Mouse (Mus musculus): Measurements from ENCODE around the gene Mbd3. TPM values are rescaled to one million over a fixed set of nuclear protein-coding genes. Genes with fewer than 3 reads are reported as not detected.
A peak's percentile ranks its signal among the peaks of the same experiment; 100 is the strongest.

The Mbd3 gene
- total and polyA plus RNA-seq, 3 experiments = 48.7 to 131 (median 67.0) TPM

GRCm38 (mm10) chr10:80432387-80432785 lies 33.0 kb upstream of the Mbd3 start (continued):
- TF ChIP-seq SMC3 (IDR thresholded peaks at IDR 0.05; ENCODE audit: low read depth, low read length) (no peak), CHD2 (IDR thresholded peaks at IDR 0.05; ENCODE audit: low read length) (no peak), HCFC1 (IDR thresholded peaks at IDR 0.05; ENCODE audit: low read depth, low read length) (no peak), EP300 (IDR thresholded peaks at IDR 0.05; ENCODE audit: low read length) (no peak)

DNA sequence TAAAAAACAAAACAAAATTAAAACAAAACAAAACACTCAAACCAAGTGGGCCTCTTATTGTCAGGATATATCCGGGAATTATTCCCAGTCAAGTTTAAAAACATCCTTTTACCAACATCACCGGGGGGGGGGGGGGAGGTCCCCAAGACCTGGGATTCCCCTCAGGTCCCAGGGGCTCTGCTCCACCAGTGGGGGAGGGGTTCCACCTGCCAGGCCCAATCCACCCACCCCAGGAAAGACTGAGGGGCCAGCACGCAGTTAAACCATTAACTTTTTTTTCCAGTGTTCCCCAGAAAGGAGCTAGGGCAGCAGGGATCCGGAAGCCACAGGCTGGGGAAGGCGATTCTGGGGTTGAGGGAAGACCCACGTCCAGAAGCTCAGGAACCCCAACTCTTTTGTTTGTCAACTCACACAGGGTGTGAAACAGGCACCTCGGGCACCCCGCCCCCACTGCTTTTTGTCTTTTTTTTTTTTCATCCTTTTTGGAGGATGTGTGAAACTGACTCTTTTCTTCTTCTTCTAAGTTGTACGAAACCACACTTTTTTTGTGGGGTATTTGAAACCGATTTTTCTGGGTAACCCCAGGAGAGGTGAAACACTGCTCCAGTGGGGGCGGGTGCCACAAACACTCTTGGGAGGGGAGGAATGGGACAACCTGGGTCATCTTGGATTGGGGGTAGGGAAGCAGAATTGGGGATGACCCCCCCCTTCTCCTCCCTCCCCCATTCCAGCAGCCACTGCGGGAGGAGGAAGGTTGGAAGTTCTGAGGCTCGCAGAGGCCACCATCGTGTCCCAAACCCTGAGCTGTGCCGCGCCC lies 32.4 kb upstream of the Mbd3 start:
- H3K79me2 ChIP-seq (replicated peaks; ENCODE audit: control insufficient read depth, extremely low read depth, insufficient read depth, poor library complexity, severe bottlenecking) = peaks cover 56% of the 10 kb centered on the region
- dilution Hi-C loops (cut with MboI; ENCODE audit: extremely low pct_ligation_motif_present, extremely low pct_unique_long_range_greater_than_20kb, low sequenced_read_pairs) (no loop called here), in situ Hi-C loops (cut with MboI; ENCODE audit: low pct_ligation_motif_present, low pct_unique_long_range_greater_than_20kb, low sequenced_read_pairs) (loop anchor here (25.0 kb wide), 1 partner anchor 256 kb away; the partner anchor contains the start of gene Mknk2)
- H3K9ac ChIP-seq (ENCODE audit: insufficient read depth, low read depth) = peak overlapping the region; percentile 99
- peak overlapping the region; percentile 82 for H3K4me2 ChIP-seq (ENCODE audit: insufficient read depth, low read depth, poor library complexity, severe bottlenecking)
- H3K27me3 ChIP-seq (replicated peaks) = no peaks in the 10 kb centered on the region
- peak overlapping the region; percentile 96 for H3K27ac ChIP-seq (ENCODE audit: insufficient read depth, low read depth)
- H3K9me3 ChIP-seq (replicated peaks; ENCODE audit: low read length) = peaks cover 2% of the 10 kb centered on the region
- DNase-seq (ENCODE audit: extremely low read depth) = peak; percentile 56
- H3K4me3 ChIP-seq (replicated peaks in 1 of 3; ENCODE audit: low read depth in 2 of 3, low read length in 2 of 3, poor library complexity in 1 of 3) = peak overlapping the region; percentile 97 to 99 (median 97)
- H3K4me1 ChIP-seq (ENCODE audit: control insufficient read depth in 1 of 2, insufficient read depth in 2 of 2) = peaks cover 30 to 59% of the 10 kb centered on the region in 2 experiments
- TF ChIP-seq BHLHE40 (IDR thresholded peaks at IDR 0.05; ENCODE audit: low read depth, low read length) (peak; percentile 8; the same call in 1 of the 2 replicates), MAZ (IDR thresholded peaks at IDR 0.05; ENCODE audit: low read depth, low read length) (peak; percentile 82; the same call in 1 of the 2 replicates), CHD1 (IDR thresholded peaks at IDR 0.05; ENCODE audit: low read depth, low read length) (no peak), TCF12 (IDR thresholded peaks at IDR 0.05; ENCODE audit: low read depth, low read length) (peak; percentile 37; the same call in 1 of the 2 replicates), ETS1 (conservative IDR thresholded peaks at IDR 0.05; ENCODE audit: low read depth, low read length) (peak; percentile 44; the same call in 1 of the 2 replicates), MXI1 (IDR thresholded peaks at IDR 0.05; ENCODE audit: low read depth, low read length) (no peak), IRF4 (IDR thresholded peaks at IDR 0.05; ENCODE audit: low read depth, low read length) (no peak; the same call in 1 of the 2 replicates), MEF2A (IDR thresholded peaks at IDR 0.05; ENCODE audit: borderline replicate concordance, low read depth, low read length) (peak; percentile 45; the same call in 1 of the 2 replicates), ZNF384 (IDR thresholded peaks at IDR 0.05; ENCODE audit: low read depth, low read length) (peak; percentile 95), MAX (IDR thresholded peaks at IDR 0.05; ENCODE audit: low read length) (0 out of 2 replicates have a peak, but pooled peaks have one; percentile 17), POLR2A (IDR thresholded peaks at IDR 0.05; ENCODE audit: low read depth, low read length) (peak; percentile 27; the same call in 1 of the 2 replicates), CHD2 (IDR thresholded peaks at IDR 0.05; ENCODE audit: low read length) (peak; percentile 66), SIN3A (IDR thresholded peaks at IDR 0.05; ENCODE audit: low read length) (peak; percentile 55; the same call in 1 of the 2 replicates)
- H3K36me3 ChIP-seq (replicated peaks in 1 of 2; ENCODE audit: control insufficient read depth in 1 of 2, insufficient read depth in 1 of 2, low read length in 1 of 2) = peaks cover 32 to 40% of the 10 kb centered on the region in 2 experiments
